Mouse (Mus musculus) neural tube, embryonic 12.5 days (tissue): ENCODE results near the gene Ccz1. TPM values are rescaled to one million over a fixed set of nuclear protein-coding genes. Genes with fewer than 3 reads are reported as not detected.

Experiments
- ATAC-seq: fragments of 200-750 bp; cut with Nextera tagmentation; 2 replicates; pipeline ENCODE4 v1.8.0; 2017; ENCODE audit warnings: low read depth, mild to moderate bottlenecking, moderate TSS enrichment, moderate library complexity; ENCODE audit not compliant: low FRiP score
- H3K27ac ChIP-seq: fragments of 300-500 bp; sonication (generic); 2 replicates; pipeline ENCODE4 v1.5.1; 2016
- H3K27me3 ChIP-seq: fragments of 300-500 bp; sonication (generic); replicated peaks from 2 replicates; pipeline ENCODE4 v1.6.1; 2016; ENCODE audit warnings: mild to moderate bottlenecking
- H3K36me3 ChIP-seq: fragments of 300-500 bp; sonication (generic); 2 replicates; pipeline ENCODE4 v1.6.1; 2016; ENCODE audit warnings: mild to moderate bottlenecking
- H3K4me1 ChIP-seq: fragments of 300-500 bp; sonication (generic); 2 replicates; pipeline ENCODE4 v1.6.1; 2016
- H3K4me2 ChIP-seq: fragments of 300-500 bp; sonication (generic); replicated peaks from 2 replicates; pipeline ENCODE4 v1.6.1; 2016; ENCODE audit warnings: mild to moderate bottlenecking
- H3K4me3 ChIP-seq: fragments of 300-500 bp; sonication (generic); 2 replicates; pipeline ENCODE4 v1.5.1; 2016
- H3K9ac ChIP-seq: fragments of 300-500 bp; sonication (generic); 2 replicates; pipeline ENCODE4 v1.6.1; 2016; ENCODE audit warnings: mild to moderate bottlenecking
- H3K9me3 ChIP-seq: fragments of 300-500 bp; sonication (generic); 2 replicates; pipeline ENCODE4 v1.6.1; 2016; ENCODE audit warnings: mild to moderate bottlenecking
- WGBS: fragments of 180-500 bp; shearing (Covaris S2); methylation state at CpG from one replicate; pipeline ENCODE4 v1.1.7; 2016; 5-methylcytosine and 5-hydroxymethylcytosine counted together
- polyA plus RNA-seq: library from polyadenylated mRNA; unstranded; fragments of >200 nt; fragmentation: Nextera tagmentation; extraction: Ambion mirVana; gene quantifications from 2 replicates; pipeline ENCODE4 v1.2.1, GENCODE M21; 2016

Gene Ccz1
- 105 and 120 TPM in 2 replicates for polyA plus RNA-seq

GRCm38 (mm10) chr5:144014551-144015311 lies at the start of gene Ccz1:
Gene Ccz1 (minus strand): TSS chr5:144014877.
- 3% methylated on average over 47 of the region's 47 CpGs for WGBS
- Histone ChIP-seq H3K4me1 (no peaks in the 10 kb centered on the region), H3K4me2 (peak within 1 kb of the TSS; percentile 60), H3K9ac (peak within 1 kb of the TSS; percentile 87), H3K9me3 (0 out of 2 replicates have a peak, but pooled peaks cover 4% of the 10 kb centered on the region), H3K27me3 (no peaks in the 10 kb centered on the region), H3K27ac (no peak within 1 kb of the TSS; the same call in 1 of the 2 replicates), H3K36me3 (peaks cover 25% of the 10 kb centered on the region), H3K4me3 (peak within 1 kb of the TSS; percentile 91)
- peak; percentile 98 for ATAC-seq

GRCm38 (mm10) chr5:144064093-144064492 lies 49.4 kb upstream of the Ccz1 start:
- H3K4me3 ChIP-seq, result no peak overlapping the region
- 75% methylated on average over 5 of the region's 5 CpGs for WGBS
- H3K4me2 ChIP-seq, result no peak overlapping the region
- no peaks in the 10 kb centered on the region for H3K4me1 ChIP-seq
- no peak for ATAC-seq
- H3K9me3 ChIP-seq, result no peaks in the 10 kb centered on the region
- H3K27ac ChIP-seq, result no peak overlapping the region
- no peaks in the 10 kb centered on the region for H3K36me3 ChIP-seq
- no peak overlapping the region for H3K9ac ChIP-seq
- H3K27me3 ChIP-seq, result no peaks in the 10 kb centered on the region

- Histone ChIP-seq H3K4me1 (no peaks in the 10 kb centered on the region), H3K27me3 (no peaks in the 10 kb centered on the region), H3K9ac (no peak overlapping the region), H3K27ac (no peak overlapping the region), H3K9me3 (no peaks in the 10 kb centered on the region), H3K4me2 (no peak overlapping the region), H3K36me3 (no peaks in the 10 kb centered on the region), H3K4me3 (no peak overlapping the region)
- 88% methylated on average over 6 of the region's 6 CpGs for WGBS
- no peak for ATAC-seq
Measured at GRCm38 (mm10) chr5:144054340-144054739, 39.7 kb upstream of the Ccz1 start.

GRCm38 (mm10) chr5:144053450-144053849 lies 38.8 kb upstream of the Ccz1 start:
- Histone ChIP-seq H3K4me1 (no peaks in the 10 kb centered on the region), H3K36me3 (no peaks in the 10 kb centered on the region), H3K4me2 (no peak overlapping the region), H3K9me3 (no peaks in the 10 kb centered on the region), H3K9ac (no peak overlapping the region), H3K27ac (no peak overlapping the region), H3K27me3 (no peaks in the 10 kb centered on the region), H3K4me3 (no peak overlapping the region)
- ATAC-seq, result no peak
- WGBS, result 49% methylated on average over 3 of the region's 3 CpGs

GRCm38 (mm10) chr5:144051268-144051667 lies 36.6 kb upstream of the Ccz1 start:
- no peak overlapping the region for H3K4me2 ChIP-seq
- H3K36me3 ChIP-seq, result no peaks in the 10 kb centered on the region
- H3K4me1 ChIP-seq, result 0 out of 2 replicates have a peak, but pooled peaks cover 4% of the 10 kb centered on the region
- H3K27ac ChIP-seq, result no peak overlapping the region
- no peak overlapping the region for H3K4me3 ChIP-seq
- no peaks in the 10 kb centered on the region for H3K9me3 ChIP-seq
- ATAC-seq, result no peak
- no peaks in the 10 kb centered on the region for H3K27me3 ChIP-seq
- no peak overlapping the region for H3K9ac ChIP-seq

- no peaks in the 10 kb centered on the region for H3K36me3 ChIP-seq
- no peak overlapping the region for H3K27ac ChIP-seq
- H3K4me3 ChIP-seq, result no peak overlapping the region
- H3K27me3 ChIP-seq, result no peaks in the 10 kb centered on the region
- H3K4me2 ChIP-seq, result no peak overlapping the region
- H3K4me1 ChIP-seq, result 0 out of 2 replicates have a peak, but pooled peaks cover 4% of the 10 kb centered on the region
- ATAC-seq, result no peak
- H3K9me3 ChIP-seq, result no peaks in the 10 kb centered on the region
- H3K9ac ChIP-seq, result no peak overlapping the region
- WGBS, result 75% methylated on average over 3 of the region's 3 CpGs
Measured at GRCm38 (mm10) chr5:144049881-144050280, 35.2 kb upstream of the Ccz1 start.

GRCm38 (mm10) chr5:144047324-144047723 lies 32.6 kb upstream of the Ccz1 start:
- Histone ChIP-seq H3K9ac (no peak overlapping the region), H3K36me3 (no peaks in the 10 kb centered on the region), H3K9me3 (no peaks in the 10 kb centered on the region), H3K27ac (no peak overlapping the region), H3K4me3 (no peak overlapping the region), H3K4me2 (no peak overlapping the region), H3K27me3 (no peaks in the 10 kb centered on the region), H3K4me1 (0 out of 2 replicates have a peak, but pooled peaks cover 4% of the 10 kb centered on the region)
- 68% methylated on average over 13 of the region's 13 CpGs for WGBS
- no peak for ATAC-seq

- H3K4me2 ChIP-seq, result no peak overlapping the region
- 0 out of 2 replicates have a peak, but pooled peaks cover 4% of the 10 kb centered on the region for H3K4me1 ChIP-seq
- H3K9ac ChIP-seq, result no peak overlapping the region
- no peaks in the 10 kb centered on the region for H3K36me3 ChIP-seq
- H3K27me3 ChIP-seq, result no peaks in the 10 kb centered on the region
- WGBS, result 92% methylated on average over 11 of the region's 11 CpGs
- no peak for ATAC-seq
- no peaks in the 10 kb centered on the region for H3K9me3 ChIP-seq
- no peak overlapping the region for H3K4me3 ChIP-seq
- H3K27ac ChIP-seq, result no peak overlapping the region
Measured at GRCm38 (mm10) chr5:144043166-144043565, 28.5 kb upstream of the Ccz1 start.

GRCm38 (mm10) chr5:144040720-144041364 lies 26.2 kb upstream of the Ccz1 start:
- Histone ChIP-seq H3K36me3 (no peaks in the 10 kb centered on the region), H3K27ac (no peak overlapping the region), H3K27me3 (no peaks in the 10 kb centered on the region), H3K9ac (no peak overlapping the region), H3K9me3 (no peaks in the 10 kb centered on the region), H3K4me1 (no peaks in the 10 kb centered on the region), H3K4me3 (no peak overlapping the region), H3K4me2 (no peak overlapping the region)
- ATAC-seq, result 0 out of 2 replicates have a peak, but pooled peaks have one; percentile 44
- 49% methylated on average over 11 of the region's 11 CpGs for WGBS

- Histone ChIP-seq H3K9me3 (no peaks in the 10 kb centered on the region), H3K4me2 (no peak overlapping the region), H3K36me3 (no peaks in the 10 kb centered on the region), H3K4me3 (no peak overlapping the region), H3K27ac (no peak overlapping the region), H3K27me3 (no peaks in the 10 kb centered on the region), H3K4me1 (no peaks in the 10 kb centered on the region), H3K9ac (no peak overlapping the region)
- no peak for ATAC-seq
- WGBS, result 93% methylated on average over 5 of the region's 5 CpGs
Measured at GRCm38 (mm10) chr5:144039886-144040285, 25.2 kb upstream of the Ccz1 start.

- H3K9me3 ChIP-seq, result no peaks in the 10 kb centered on the region
- no peaks in the 10 kb centered on the region for H3K27me3 ChIP-seq
- no peak overlapping the region for H3K27ac ChIP-seq
- H3K4me3 ChIP-seq, result no peak overlapping the region
- no peaks in the 10 kb centered on the region for H3K4me1 ChIP-seq
- H3K9ac ChIP-seq, result no peak overlapping the region
- no peak overlapping the region for H3K4me2 ChIP-seq
- no peaks in the 10 kb centered on the region for H3K36me3 ChIP-seq
- no peak for ATAC-seq
- 83% methylated on average over 9 of the region's 9 CpGs for WGBS
Measured at GRCm38 (mm10) chr5:144039156-144039675, 24.5 kb upstream of the Ccz1 start.

- H3K27me3 ChIP-seq, result no peaks in the 10 kb centered on the region
- H3K27ac ChIP-seq, result no peak overlapping the region
- H3K9ac ChIP-seq, result no peak overlapping the region
- no peaks in the 10 kb centered on the region for H3K36me3 ChIP-seq
- H3K4me1 ChIP-seq, result no peaks in the 10 kb centered on the region
- ATAC-seq, result no peak
- no peak overlapping the region for H3K4me3 ChIP-seq
- H3K4me2 ChIP-seq, result no peak overlapping the region
- WGBS, result 63% methylated on average over 17 of the region's 17 CpGs
- no peaks in the 10 kb centered on the region for H3K9me3 ChIP-seq
Measured at GRCm38 (mm10) chr5:144036952-144037351, 22.3 kb upstream of the Ccz1 start.
